Mouse (Mus musculus) liver, postnatal 0 days (tissue): ENCODE results near the gene 1700025G04Rik. TPM values are rescaled to one million over a fixed set of nuclear protein-coding genes. Genes with fewer than 3 reads are reported as not detected.

Experiments
- ATAC-seq: fragments of 200-750 bp; cut with Nextera tagmentation; 2 replicates; pipeline ENCODE4 v1.8.0; 2017; ENCODE audit warnings: mild to moderate bottlenecking, moderate library complexity
- DNase-seq: peaks from one replicate; pipeline ENCODE4 v3.0.0-alpha.2; 2016
- H3K27ac ChIP-seq: fragments of 300-500 bp; sonication (generic); 2 replicates; pipeline ENCODE4 v1.5.1; 2014; ENCODE audit warnings: antibody characterized with exemption, moderate library complexity, mild to moderate bottlenecking, low read depth
- H3K27me3 ChIP-seq: fragments of 300-500 bp; sonication (generic); 2 replicates; pipeline ENCODE4 v1.6.1; 2014; ENCODE audit warnings: low read length, control low read depth, mixed read lengths; ENCODE audit not compliant: insufficient read depth
- H3K36me3 ChIP-seq: fragments of 300-500 bp; sonication (generic); replicated peaks from 2 replicates; pipeline ENCODE4 v1.6.1; 2014; ENCODE audit warnings: mild to moderate bottlenecking, control low read depth, low read length, moderate library complexity, mixed read lengths; ENCODE audit not compliant: insufficient read depth
- H3K4me1 ChIP-seq: fragments of 300-500 bp; sonication (generic); 2 replicates; pipeline ENCODE4 v1.6.1; 2014; ENCODE audit warnings: antibody characterized with exemption, mild to moderate bottlenecking, control low read depth; ENCODE audit not compliant: insufficient read depth
- H3K4me2 ChIP-seq: fragments of 300-500 bp; sonication (generic); 2 replicates; pipeline ENCODE4 v1.6.1; 2014; ENCODE audit warnings: low read depth, mild to moderate bottlenecking, low read length, moderate library complexity, mixed read lengths
- H3K4me3 ChIP-seq: fragments of 300-500 bp; sonication (generic); 2 replicates; pipeline ENCODE4 v1.5.1; 2014; ENCODE audit warnings: low read depth, low read length
- H3K9ac ChIP-seq: fragments of 300-500 bp; sonication (generic); replicated peaks from 2 replicates; pipeline ENCODE4 v1.6.1; 2014; ENCODE audit warnings: mild to moderate bottlenecking, moderate library complexity
- H3K9me3 ChIP-seq: fragments of 300-500 bp; sonication (generic); 2 replicates; pipeline ENCODE4 v1.6.1; 2016; ENCODE audit warnings: mild to moderate bottlenecking, control low read depth, low read length, mixed read lengths
- CTCF ChIP-seq: sonication (generic); IDR thresholded peaks from 2 replicates; pipeline ENCODE4 v1.5.1; 2016; ENCODE audit warnings: antibody characterized with exemption, low read depth
- EP300 ChIP-seq: IDR thresholded peaks from 2 replicates; pipeline ENCODE4 v1.6.1; 2016; ENCODE audit warnings: antibody characterized with exemption, low read depth, mild to moderate bottlenecking
- WGBS: fragments of 180-500 bp; shearing (Covaris S2); extraction: QIAGEN DNeasy Blood & Tissue Kit; methylation state at CpG from one replicate; pipeline ENCODE4 v1.1.7; 2014; ENCODE audit not compliant: insufficient replicate concordance; 5-methylcytosine and 5-hydroxymethylcytosine counted together
- polyA plus RNA-seq: library from polyadenylated mRNA; unstranded; fragments of >200 nt; fragmentation: Nextera tagmentation; extraction: Ambion mirVana; gene quantifications from 2 replicates; pipeline ENCODE4 v1.2.1, GENCODE M21; 2015

Gene 1700025G04Rik
- polyA plus RNA-seq, 1 experiment from 2014 or later, result 3.0 TPM

DNA sequence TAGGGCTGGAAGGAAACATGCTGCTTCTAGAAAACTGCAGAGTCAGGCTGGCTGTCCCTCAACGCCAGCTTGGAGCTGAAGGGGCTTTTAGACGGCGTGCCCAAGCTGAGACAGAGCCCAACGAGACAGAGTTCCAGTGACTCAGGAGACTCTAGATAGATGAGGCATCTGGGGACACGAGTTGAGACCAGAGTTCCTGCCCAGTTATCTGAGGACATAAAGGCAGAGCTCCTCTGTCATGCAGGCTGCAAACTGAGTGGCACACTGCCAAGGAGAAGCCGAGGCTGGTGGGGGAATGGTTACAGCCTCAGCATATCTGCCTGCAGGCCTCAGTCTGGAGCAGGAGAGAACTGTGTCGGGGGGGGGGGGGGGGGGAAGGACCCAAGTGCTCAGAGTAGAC, 136.4 kb downstream of the 1700025G04Rik start:
- Histone ChIP-seq H3K4me3 (no peak overlapping the region), H3K27me3 (no peaks in the 10 kb centered on the region), H3K27ac (no peak overlapping the region), H3K4me1 (no peaks in the 10 kb centered on the region), H3K36me3 (no peaks in the 10 kb centered on the region), H3K4me2 (no peak overlapping the region), H3K9ac (no peak overlapping the region), H3K9me3 (no peaks in the 10 kb centered on the region)
- peak; percentile 63 for ATAC-seq
- WGBS, result 38% methylated on average over 7 of the region's 7 CpGs
- TF ChIP-seq CTCF (no peak), EP300 (no peak)
- DNase-seq, result peak; percentile 56

DNA sequence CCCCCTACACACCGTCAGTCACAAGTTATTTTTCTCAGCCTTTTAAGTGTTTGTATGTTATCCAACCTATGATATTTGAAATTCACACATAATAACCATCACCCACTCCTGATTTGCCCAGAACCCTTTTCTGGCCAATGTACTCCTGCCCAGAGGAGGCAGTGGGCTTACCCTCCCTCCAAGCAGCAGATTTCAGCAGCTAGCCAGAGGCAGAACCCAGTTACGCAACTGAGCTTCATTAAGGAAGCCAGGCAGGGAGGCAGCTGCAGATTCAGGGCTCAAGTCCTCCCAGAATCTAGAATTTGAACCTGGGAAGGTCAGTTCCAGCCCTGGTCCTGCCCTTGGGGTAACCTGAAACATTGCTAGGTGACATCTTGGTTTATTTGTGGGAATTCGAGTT, 141.9 kb downstream of the 1700025G04Rik start:
- Histone ChIP-seq H3K9me3 (no peaks in the 10 kb centered on the region), H3K27ac (0 out of 2 replicates have a peak overlapping the region, but pooled peaks have one; percentile 29), H3K36me3 (no peaks in the 10 kb centered on the region), H3K4me1 (peaks cover 7% of the 10 kb centered on the region; the same call in 1 of the 2 replicates), H3K4me3 (peak overlapping the region; percentile 32; the same call in 1 of the 2 replicates), H3K4me2 (peak overlapping the region; percentile 56), H3K9ac (peak overlapping the region; percentile 62), H3K27me3 (no peaks in the 10 kb centered on the region)
- DNase-seq (no peak), ATAC-seq (no peak)
- TF ChIP-seq CTCF (no peak), EP300 (no peak)
- WGBS, result 50% methylated on average over 3 of the region's 3 CpGs

DNA sequence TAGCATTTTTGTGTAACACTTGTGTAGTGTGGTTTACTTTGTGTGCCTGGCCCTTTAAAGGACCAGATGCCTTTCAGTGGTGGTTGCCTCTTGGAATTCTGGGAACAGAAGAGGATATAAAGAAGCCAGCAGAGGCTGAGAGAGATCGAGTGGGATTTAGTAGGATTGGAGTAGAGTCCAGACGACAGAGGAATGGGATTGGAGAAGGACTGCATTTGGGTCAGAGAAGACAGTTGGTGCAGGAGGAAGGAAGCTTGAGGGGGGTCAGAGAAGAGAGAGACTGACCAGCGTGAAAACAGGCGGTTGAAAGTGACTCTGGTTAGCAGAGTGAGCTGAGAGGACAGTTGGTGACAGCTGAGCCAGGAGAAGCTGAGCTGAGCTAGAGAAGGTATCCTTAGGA, 142.4 kb downstream of the 1700025G04Rik start:
- H3K9me3 ChIP-seq, result no peaks in the 10 kb centered on the region
- WGBS, result 23% methylated on average over 4 of the region's 4 CpGs
- peaks cover 7% of the 10 kb centered on the region; the same call in 1 of the 2 replicates for H3K4me1 ChIP-seq
- peak overlapping the region; percentile 32 for H3K4me3 ChIP-seq
- no peaks in the 10 kb centered on the region for H3K27me3 ChIP-seq
- TF ChIP-seq EP300 (no peak), CTCF (no peak)
- DNase-seq, result no peak
- H3K9ac ChIP-seq, result peak overlapping the region; percentile 62
- H3K27ac ChIP-seq, result 0 out of 2 replicates have a peak overlapping the region, but pooled peaks have one; percentile 29
- no peaks in the 10 kb centered on the region for H3K36me3 ChIP-seq
- H3K4me2 ChIP-seq, result peak overlapping the region; percentile 56
- peak; percentile 35; the same call in 1 of the 2 replicates for ATAC-seq

DNA sequence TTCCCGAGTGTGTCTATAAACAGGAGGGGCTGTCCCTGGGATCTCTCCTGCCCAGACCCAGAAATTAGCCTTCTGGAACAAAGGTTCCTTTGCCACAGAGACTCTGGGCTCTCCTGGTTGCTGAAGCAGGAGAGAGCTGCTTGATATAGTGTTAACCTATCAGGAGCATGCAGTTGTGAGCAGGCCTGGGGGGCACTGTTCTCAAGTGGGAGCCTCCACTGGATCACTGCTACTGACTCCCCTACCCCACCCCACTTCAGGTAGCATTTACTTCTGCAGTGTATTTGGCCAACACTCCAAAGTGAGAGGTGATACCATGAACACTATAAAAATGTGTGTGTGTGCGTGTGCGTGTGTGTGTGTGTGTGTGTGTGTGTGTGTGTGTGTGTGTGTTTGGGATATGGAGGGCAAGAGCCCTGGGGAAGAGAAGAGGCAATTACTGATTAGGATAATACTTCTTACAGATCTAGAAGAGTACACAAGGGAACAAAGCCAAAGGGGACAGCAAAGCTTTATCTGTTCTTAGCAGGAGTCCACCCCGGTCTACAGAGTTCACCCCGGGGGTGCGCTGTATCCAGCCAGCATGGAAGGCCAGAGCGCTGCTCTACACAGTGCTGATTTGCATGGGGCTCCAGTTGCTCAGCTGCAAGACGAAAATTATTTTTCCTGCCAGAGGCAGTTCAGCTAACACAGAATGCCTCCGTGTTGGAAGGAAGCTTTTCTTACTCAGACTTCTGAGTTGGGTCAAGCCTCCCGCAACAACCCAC, 145.3 kb downstream of the 1700025G04Rik start:
- 47% methylated on average over 10 of the region's 10 CpGs for WGBS

DNA sequence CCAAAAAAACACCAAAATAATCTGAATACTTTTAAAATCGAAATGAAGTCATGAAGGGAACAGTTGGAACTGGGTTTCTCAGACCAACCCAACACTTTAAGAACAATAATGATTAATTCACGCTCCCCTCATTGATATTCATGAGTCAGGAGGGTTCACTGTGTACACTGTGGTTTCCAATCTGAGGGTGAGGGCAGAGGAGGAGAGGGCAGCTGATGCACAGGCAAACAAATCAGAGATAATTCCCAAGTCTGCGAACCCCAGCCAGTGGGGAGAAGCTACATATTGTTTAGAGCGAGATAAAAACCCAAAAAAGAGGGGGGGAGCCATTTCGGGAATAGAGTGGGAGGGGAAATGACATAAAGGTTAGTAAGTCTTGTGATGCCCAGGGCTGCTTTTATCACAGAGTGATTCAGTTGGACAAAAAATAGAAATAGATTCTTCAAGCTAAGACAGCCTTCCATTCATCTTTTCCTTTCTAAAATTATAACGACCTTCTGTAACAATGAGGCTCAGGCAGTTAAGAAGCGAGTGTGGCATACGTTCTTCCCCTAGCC, 146.2 kb downstream of the 1700025G04Rik start:
- Histone ChIP-seq H3K4me3 (no peak overlapping the region), H3K9ac (no peak overlapping the region), H3K27ac (no peak overlapping the region), H3K4me1 (peaks cover 7% of the 10 kb centered on the region), H3K27me3 (no peaks in the 10 kb centered on the region), H3K4me2 (no peak overlapping the region), H3K9me3 (no peaks in the 10 kb centered on the region), H3K36me3 (no peaks in the 10 kb centered on the region)
- WGBS, result 50% methylated on average over 8 of the region's 8 CpGs
- TF ChIP-seq CTCF, result no peak
- no peak for TF ChIP-seq EP300
- DNase-seq, result no peak
- ATAC-seq, result no peak

More for the DNA sequence above, 145.3 kb downstream of the 1700025G04Rik start:
- Histone ChIP-seq H3K4me3 (no peak overlapping the region), H3K27ac (no peak overlapping the region), H3K9me3 (no peaks in the 10 kb centered on the region), H3K9ac (no peak overlapping the region), H3K4me2 (no peak overlapping the region), H3K4me1 (peaks cover 7% of the 10 kb centered on the region), H3K27me3 (no peaks in the 10 kb centered on the region), H3K36me3 (no peaks in the 10 kb centered on the region)
- ATAC-seq (0 out of 2 replicates have a peak, but pooled peaks have one; percentile 19), DNase-seq (no peak)
- TF ChIP-seq EP300 (no peak), CTCF (no peak)

DNA sequence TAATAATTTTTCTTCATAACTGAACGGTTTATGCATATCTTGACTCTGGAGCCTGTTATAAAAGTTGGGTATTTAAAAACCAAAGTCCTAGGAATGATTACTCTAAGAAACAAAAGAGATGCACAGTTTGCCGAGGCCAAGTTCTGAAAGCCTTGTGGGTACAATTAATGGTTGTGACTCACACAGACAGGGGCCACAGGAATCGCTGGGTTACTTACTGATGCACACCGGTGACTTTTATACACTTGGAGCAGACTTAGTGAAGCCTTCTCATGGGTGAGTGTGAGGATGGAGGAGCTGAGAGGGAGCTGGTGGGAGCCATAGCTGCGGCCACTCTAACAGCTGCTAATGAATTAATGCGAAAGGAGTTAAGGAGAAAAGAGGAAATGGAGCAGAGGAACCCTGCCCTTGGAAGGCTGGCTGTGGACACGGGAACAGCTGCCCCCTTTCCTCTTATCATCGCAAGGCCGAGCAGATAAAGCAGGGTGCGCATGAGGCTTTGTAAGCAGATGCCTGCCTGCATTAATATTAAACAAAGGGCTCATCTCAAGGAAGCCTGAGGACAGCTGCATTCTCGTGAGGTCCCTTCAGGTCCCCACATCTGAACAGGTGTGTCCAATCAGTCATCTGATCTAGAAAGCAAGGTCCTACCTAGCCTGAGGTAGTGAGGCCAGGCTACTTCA, 146.8 kb downstream of the 1700025G04Rik start:
- WGBS, result 44% methylated on average over 11 of the region's 11 CpGs
- Histone ChIP-seq H3K27me3 (no peaks in the 10 kb centered on the region), H3K4me2 (no peak overlapping the region), H3K9me3 (no peaks in the 10 kb centered on the region), H3K4me1 (peaks cover 6% of the 10 kb centered on the region), H3K36me3 (no peaks in the 10 kb centered on the region), H3K27ac (no peak overlapping the region), H3K9ac (no peak overlapping the region), H3K4me3 (no peak overlapping the region)
- no peak for TF ChIP-seq CTCF
- TF ChIP-seq EP300, result no peak
- DNase-seq (no peak), ATAC-seq (no peak)
